Mouse (Mus musculus): Measurements from ENCODE around the gene Map2k2. TPM values are rescaled to one million over a fixed set of nuclear protein-coding genes. Genes with fewer than 3 reads are reported as not detected.
"Not testable (repeated sequence)": the region's sequence is repeated elsewhere in the genome, so short reads cannot be mapped to it uniquely, and the experiment has no call there.

Gene Map2k2
- polyA plus RNA-seq, 1 experiment, result 64.4 TPM

GRCm38 (mm10) chr10:81145307-81145706 is 39.6 kb downstream of the Map2k2 start:
- 0 out of 2 replicates have a peak overlapping the region, but pooled peaks have one; percentile 12 for H3K27ac ChIP-seq (replicated peaks; ENCODE audit: low read depth, low read length)
- H3K4me1 ChIP-seq (ENCODE audit: control insufficient read depth, insufficient read depth, insufficient read length, low read length), result peaks cover 26% of the 10 kb centered on the region
- no peak overlapping the region for H3K4me3 ChIP-seq (ENCODE audit: insufficient read depth, low read depth, low read length)

- H3K4me3 ChIP-seq (ENCODE audit: insufficient read depth, low read depth, low read length), result no peak overlapping the region
- peak overlapping the region; percentile 51 for H3K27ac ChIP-seq (replicated peaks; ENCODE audit: low read depth, low read length)
- H3K4me1 ChIP-seq (ENCODE audit: control insufficient read depth, insufficient read depth, insufficient read length, low read length), result peaks cover 24% of the 10 kb centered on the region
Observed at GRCm38 (mm10) chr10:81145778-81146177, 40.1 kb downstream of the Map2k2 start.

GRCm38 (mm10) chr10:81146296-81146695 is 40.6 kb downstream of the Map2k2 start:
- H3K4me3 ChIP-seq (ENCODE audit: insufficient read depth, low read depth, low read length), result no peak overlapping the region
- peaks cover 24% of the 10 kb centered on the region for H3K4me1 ChIP-seq (ENCODE audit: control insufficient read depth, insufficient read depth, insufficient read length, low read length)
- peak overlapping the region; percentile 51; the same call in 1 of the 2 replicates for H3K27ac ChIP-seq (replicated peaks; ENCODE audit: low read depth, low read length)

- no peak overlapping the region for H3K4me3 ChIP-seq (ENCODE audit: insufficient read depth, low read depth, low read length)
- no peaks in the 10 kb centered on the region for H3K4me1 ChIP-seq (ENCODE audit: control insufficient read depth, insufficient read depth, insufficient read length, low read length)
- no peak overlapping the region for H3K27ac ChIP-seq (replicated peaks; ENCODE audit: low read depth, low read length)
Observed at GRCm38 (mm10) chr10:81151261-81151660, 45.5 kb downstream of the Map2k2 start.

GRCm38 (mm10) chr10:81152609-81153008 is 46.9 kb downstream of the Map2k2 start:
- H3K27ac ChIP-seq (replicated peaks; ENCODE audit: low read depth, low read length), result no peak overlapping the region
- no peak overlapping the region for H3K4me3 ChIP-seq (ENCODE audit: insufficient read depth, low read depth, low read length)
- no peaks in the 10 kb centered on the region for H3K4me1 ChIP-seq (ENCODE audit: control insufficient read depth, insufficient read depth, insufficient read length, low read length)

DNA sequence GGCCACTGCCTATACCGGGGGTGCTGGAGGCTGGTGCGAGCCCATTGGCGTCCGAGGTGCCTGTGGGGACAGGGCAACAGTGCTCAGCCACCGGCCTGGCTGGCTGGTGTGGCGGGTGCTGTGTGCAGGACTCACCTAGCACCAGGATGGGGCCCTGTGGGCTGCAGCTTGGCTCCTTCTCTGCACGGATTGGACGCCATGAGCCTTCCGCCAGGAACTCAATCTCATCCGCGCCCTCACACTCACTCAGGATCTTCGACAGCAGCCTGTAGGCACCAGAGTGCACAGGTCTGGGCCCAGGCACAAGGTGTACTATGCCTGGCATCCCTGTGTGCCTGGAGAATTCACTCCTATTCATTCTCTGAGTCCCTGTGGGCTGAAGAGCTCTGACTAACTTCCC is 48.6 kb downstream of the Map2k2 start:
- no peak overlapping the region for H3K27ac ChIP-seq (replicated peaks; ENCODE audit: low read depth, low read length)
- H3K4me1 ChIP-seq (ENCODE audit: control insufficient read depth, insufficient read depth, insufficient read length, low read length), result no peaks in the 10 kb centered on the region
- no peak overlapping the region for H3K4me3 ChIP-seq (ENCODE audit: insufficient read depth, low read depth, low read length)

GRCm38 (mm10) chr10:81154736-81155135 is 49.0 kb downstream of the Map2k2 start:
- Histone ChIP-seq H3K4me3 (ENCODE audit: insufficient read depth, low read depth, low read length) (no peak overlapping the region), H3K4me1 (ENCODE audit: control insufficient read depth, insufficient read depth, insufficient read length, low read length) (no peaks in the 10 kb centered on the region), H3K27ac (replicated peaks; ENCODE audit: low read depth, low read length) (no peak overlapping the region)

DNA sequence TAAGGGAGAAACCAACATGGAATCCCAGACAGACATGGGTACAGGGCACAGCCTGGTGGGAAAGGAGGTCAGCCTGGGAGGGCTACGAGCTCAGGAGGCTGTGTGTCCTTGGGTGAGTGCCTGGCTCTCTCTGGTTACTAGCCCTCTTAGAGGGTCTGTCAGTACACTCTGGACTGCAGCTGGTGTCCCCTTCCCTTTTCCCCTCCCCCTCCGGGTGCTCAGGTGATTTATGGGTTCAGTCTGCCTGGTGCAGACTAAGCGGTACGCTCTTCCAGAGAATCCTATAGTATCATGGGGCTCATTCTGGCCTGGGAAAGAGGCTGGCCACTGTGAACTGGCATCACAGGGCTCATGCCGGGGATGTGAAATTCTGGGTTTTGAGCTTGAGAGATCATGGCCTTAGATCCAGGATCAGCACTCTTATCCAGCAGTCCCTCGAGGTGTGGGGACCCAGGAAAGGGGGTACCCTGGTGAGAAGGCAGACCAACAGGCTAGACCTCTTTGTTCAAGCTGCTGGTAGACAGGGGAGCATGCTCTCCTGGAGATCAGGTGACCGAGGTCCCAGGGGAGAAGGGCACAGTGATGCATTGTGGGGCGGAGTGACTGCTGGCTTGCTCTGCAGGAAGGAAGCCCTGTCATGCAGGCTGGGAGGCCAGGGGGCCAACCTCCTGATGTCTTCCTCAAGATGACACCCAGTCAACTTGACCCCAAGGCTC is 56.0 kb downstream of the Map2k2 start:
- peaks cover 15% of the 10 kb centered on the region for H3K4me1 ChIP-seq (ENCODE audit: control insufficient read depth, insufficient read depth, insufficient read length, low read length)
- H3K4me3 ChIP-seq (ENCODE audit: insufficient read depth, low read depth, low read length), result no peak overlapping the region
- no peak overlapping the region for H3K27ac ChIP-seq (replicated peaks; ENCODE audit: low read depth, low read length)

DNA sequence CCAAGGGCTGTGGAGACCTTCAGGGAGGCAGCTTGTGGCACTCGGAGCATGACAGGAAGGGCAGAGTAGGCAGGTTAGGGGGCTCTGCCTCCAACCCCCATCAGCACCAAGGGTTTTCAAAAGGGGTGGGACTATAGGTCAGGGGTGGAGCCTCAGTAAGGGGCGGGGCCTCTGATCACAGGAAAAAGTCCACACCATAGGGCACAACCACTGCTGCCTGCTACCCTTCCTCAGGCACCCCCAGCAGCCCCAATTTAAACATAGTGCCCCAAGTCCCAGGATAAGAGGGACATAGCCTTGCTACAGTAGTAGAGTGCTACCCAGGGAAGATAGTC is 56.6 kb downstream of the Map2k2 start:
- Histone ChIP-seq H3K27ac (replicated peaks; ENCODE audit: low read depth, low read length) (no peak overlapping the region), H3K4me3 (ENCODE audit: insufficient read depth, low read depth, low read length) (no peak overlapping the region), H3K4me1 (ENCODE audit: control insufficient read depth, insufficient read depth, insufficient read length, low read length) (peaks cover 17% of the 10 kb centered on the region)

- Histone ChIP-seq H3K4me1 (ENCODE audit: control insufficient read depth, insufficient read depth, insufficient read length, low read length) (peaks cover 17% of the 10 kb centered on the region), H3K27ac (replicated peaks; ENCODE audit: low read depth, low read length) (no peak overlapping the region), H3K4me3 (ENCODE audit: insufficient read depth, low read depth, low read length) (no peak overlapping the region)
Observed at GRCm38 (mm10) chr10:81165118-81165517, 59.4 kb downstream of the Map2k2 start.

GRCm38 (mm10) chr10:81167200-81168086 is 61.7 kb downstream of the Map2k2 start, which contains the start of gene Pias4:
Pias4 (minus strand) TSS chr10:81167923.
- Histone ChIP-seq H3K4me1 (ENCODE audit: control insufficient read depth, insufficient read depth, insufficient read length, low read length) (peaks cover 7% of the 10 kb centered on the region), H3K27ac (replicated peaks; ENCODE audit: low read depth, low read length) (peak within 1 kb of the TSS; percentile 59), H3K4me3 (ENCODE audit: insufficient read depth, low read depth, low read length) (peak within 1 kb of the TSS; percentile 74)

- H3K4me3 ChIP-seq (ENCODE audit: insufficient read depth, low read depth, low read length), result peak overlapping the region; percentile 57
- peak overlapping the region; percentile 59 for H3K27ac ChIP-seq (replicated peaks; ENCODE audit: low read depth, low read length)
- H3K4me1 ChIP-seq (ENCODE audit: control insufficient read depth, insufficient read depth, insufficient read length, low read length), result peaks cover 6% of the 10 kb centered on the region; the same call in 1 of the 2 replicates
Observed at GRCm38 (mm10) chr10:81168087-81168431, 62.3 kb downstream of the Map2k2 start.

GRCm38 (mm10) chr10:81168521-81169244 is 63.0 kb downstream of the Map2k2 start:
- peak overlapping the region; percentile 57 for H3K4me3 ChIP-seq (ENCODE audit: insufficient read depth, low read depth, low read length)
- H3K4me1 ChIP-seq (ENCODE audit: control insufficient read depth, insufficient read depth, insufficient read length, low read length), result peaks cover 6% of the 10 kb centered on the region; the same call in 1 of the 2 replicates
- peak overlapping the region; percentile 59 for H3K27ac ChIP-seq (replicated peaks; ENCODE audit: low read depth, low read length)

DNA sequence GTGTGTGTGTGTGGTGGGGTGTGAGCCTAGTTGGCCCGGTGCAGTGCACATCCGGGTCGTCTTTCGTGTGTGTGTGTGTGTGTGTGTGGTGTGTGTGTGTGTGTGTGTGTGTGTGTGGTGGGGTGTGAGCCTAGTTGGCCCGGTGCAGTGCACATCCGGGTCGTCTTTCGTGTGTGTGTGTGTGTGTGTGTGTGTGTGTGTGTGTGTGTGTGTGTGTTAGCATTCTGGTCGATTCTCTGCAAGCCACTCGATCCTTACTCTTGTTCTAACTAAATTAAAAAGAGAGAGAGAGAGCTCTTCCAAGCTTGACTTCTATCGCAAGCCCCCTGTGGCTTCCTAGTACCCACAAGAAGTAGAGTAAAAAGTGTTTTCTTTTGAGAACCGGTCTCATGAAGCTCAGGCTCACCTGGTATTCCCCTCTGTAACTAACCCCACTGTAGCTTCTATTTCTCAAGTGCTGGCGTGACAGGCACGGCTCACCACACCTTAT is 63.7 kb downstream of the Map2k2 start:
- not testable (repeated sequence) for H3K4me1 ChIP-seq (ENCODE audit: control insufficient read depth, insufficient read depth, insufficient read length, low read length)
- Histone ChIP-seq H3K27ac (replicated peaks; ENCODE audit: low read depth, low read length) (peak overlapping the region; percentile 38; the same call in 1 of the 2 replicates), H3K4me3 (ENCODE audit: insufficient read depth, low read depth, low read length) (peak overlapping the region; percentile 33)

GRCm38 (mm10) chr10:81173132-81173531 is 67.4 kb downstream of the Map2k2 start:
- Histone ChIP-seq H3K4me1 (ENCODE audit: control insufficient read depth, insufficient read depth, insufficient read length, low read length) (no peaks in the 10 kb centered on the region; the same call in 1 of the 2 replicates), H3K4me3 (ENCODE audit: insufficient read depth, low read depth, low read length) (peak overlapping the region; percentile 47)

More at GRCm38 (mm10) chr10:81173132-81173531, 67.4 kb downstream of the Map2k2 start:
- peak overlapping the region; percentile 76 for H3K27ac ChIP-seq (replicated peaks; ENCODE audit: low read depth, low read length)

Data from brown adipose tissue, adult 24 weeks (tissue).